Mouse (Mus musculus) urinary bladder, postnatal 4 days (tissue): ENCODE data around the gene Icam4.

ENCODE experiments used
- DNase-seq, 2 experiments: peaks; one replicate each; pipeline ENCODE4 v3.0.0; 2021 to 2022; ENCODE audit warnings: low spot score in 2 of 2

Gene Icam4

DNA sequence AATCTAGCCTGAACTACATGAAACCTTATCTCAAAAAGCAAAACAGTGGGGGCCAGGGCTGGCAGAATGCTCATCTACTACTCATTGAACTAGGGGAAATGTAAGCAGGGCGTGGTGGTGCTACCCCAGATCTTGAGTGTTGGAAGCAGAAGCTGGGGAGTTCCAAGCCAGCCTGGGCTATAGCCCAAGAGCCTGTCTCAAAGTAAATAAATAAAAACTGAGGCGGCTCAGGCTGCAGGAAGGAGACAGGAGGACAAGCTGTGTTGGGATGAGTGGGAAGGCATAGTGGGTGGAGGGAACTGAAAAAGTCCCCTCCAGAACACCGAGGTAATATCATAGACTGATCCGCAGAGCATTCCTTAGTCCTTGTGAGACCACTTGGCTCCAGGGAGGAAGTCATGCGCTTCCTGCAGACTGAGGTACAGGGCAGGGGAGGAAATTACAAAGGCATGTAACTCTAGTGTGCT, 17.3 kb upstream of the Icam4 start:
- DNase-seq = peak in 1 of 2 experiments; percentile 49

- DNase-seq = no peak
Observed at GRCm38 (mm10) chr9:21012368-21012767, 16.8 kb upstream of the Icam4 start.

GRCm38 (mm10) chr9:21014691-21015570, 14.2 kb upstream of the Icam4 start:
- DNase-seq = peak; percentile 62 to 77

- DNase-seq = peak; percentile 75 to 80
Observed at GRCm38 (mm10) chr9:21015571-21016130, 13.5 kb upstream of the Icam4 start, which contains the start of gene Icam1. TSS of gene Icam1 (plus strand) at chr9:21015985.

DNA sequence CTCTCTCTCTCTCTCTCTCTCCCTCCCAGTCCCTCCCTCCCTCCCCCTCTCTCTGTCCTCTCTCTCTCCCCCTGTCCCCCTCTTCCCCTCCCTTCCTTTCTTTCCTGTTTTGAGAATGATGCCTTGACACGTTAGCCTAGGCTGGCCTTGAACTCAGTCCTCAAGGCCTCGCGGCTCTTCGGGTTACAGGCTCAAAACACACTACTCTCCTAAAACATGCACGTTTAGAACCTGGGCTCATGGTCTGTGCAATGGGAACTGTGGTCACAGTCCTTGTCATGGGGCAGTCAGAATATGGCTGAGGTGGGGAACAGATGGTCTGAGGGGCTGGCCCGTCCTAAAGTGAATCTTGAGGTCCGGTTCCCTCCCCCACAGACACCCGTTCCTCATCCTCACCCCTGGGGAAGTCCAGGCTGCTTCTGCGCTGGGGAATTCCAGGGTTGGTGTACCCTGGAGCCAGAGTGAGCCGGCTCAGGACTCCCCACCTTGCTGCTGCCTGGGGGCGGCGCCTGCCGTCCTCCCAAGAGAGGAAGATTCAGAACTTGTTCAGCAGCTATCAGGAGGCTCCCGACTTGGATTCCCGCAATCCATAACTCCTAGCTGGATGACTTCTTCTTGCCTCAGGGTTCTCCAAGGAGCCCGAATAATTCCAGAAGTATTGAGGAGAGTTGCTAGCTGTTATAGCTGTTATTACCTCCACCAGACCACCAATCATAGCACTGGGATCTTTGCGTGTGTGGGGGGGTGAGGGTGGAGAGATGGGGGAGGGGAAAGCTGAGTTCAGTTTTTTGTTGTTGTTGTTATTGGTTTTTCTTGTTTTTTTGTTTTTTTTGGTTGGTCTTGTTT, 12.6 kb upstream of the Icam4 start:
- DNase-seq = no peak

DNA sequence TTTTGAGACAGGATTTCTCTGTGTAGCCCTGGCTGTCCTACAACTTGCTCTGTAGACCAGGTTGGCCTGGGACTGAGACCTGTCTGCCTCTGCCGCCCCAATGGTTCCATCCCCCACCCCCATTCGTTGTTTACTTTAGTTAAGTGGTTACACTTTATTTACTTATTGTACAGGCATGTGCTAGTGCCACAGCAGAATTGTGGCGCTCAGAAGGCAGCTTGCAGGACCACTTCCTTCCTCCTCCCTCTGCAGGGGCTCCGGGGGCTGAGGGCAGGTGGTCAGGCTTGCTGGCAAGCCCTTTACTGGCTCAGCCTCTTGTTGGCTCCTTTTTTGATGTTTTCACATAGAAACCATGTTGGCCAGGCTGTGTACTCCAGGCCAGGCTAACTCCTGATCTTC, 12.0 kb upstream of the Icam4 start:
- no peak for DNase-seq

DNA sequence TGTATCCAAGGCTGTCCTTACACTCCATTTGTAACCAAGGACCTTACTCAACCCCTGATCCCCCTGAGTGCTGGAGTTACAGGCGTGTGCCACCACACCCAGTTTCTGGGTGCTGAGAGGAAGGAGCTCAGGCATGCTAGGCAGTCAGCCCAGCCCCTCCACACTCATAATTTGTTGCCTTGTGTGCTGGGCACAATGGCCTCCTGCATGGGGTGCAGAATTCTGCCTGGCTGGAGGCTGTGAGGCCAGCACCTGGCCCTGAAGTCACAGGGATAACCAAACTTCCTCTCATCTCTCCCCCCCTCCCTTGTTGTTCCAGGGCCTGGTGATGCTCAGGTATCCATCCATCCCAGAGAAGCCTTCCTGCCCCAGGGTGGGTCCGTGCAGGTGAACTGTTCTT, 10.6 kb upstream of the Icam4 start:
- no peak for DNase-seq

DNA sequence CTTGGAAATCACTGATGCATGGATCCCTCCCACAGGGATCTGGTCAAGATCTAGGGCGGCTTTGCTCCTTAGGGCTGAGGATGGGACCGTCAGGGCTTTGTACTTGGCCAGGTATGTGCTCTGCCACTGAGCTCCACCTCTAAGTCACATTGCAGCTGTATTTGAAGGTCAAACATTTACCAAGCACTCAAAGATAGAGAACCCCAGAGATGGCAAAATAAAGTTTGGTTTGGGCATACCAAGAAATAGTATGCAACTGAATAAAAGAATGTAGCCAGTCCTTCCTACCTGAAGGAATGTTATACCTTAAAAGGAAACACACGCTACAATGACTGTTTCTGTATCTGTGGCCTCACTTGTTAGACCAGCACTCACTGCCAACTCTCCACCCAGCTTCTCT, 7.8 kb upstream of the Icam4 start:
- DNase-seq = no peak

GRCm38 (mm10) chr9:21022288-21022687, 6.9 kb upstream of the Icam4 start:
- DNase-seq = no peak

- no peak for DNase-seq
Observed at GRCm38 (mm10) chr9:21022726-21023125, 6.4 kb upstream of the Icam4 start.

- DNase-seq = no peak
Observed at GRCm38 (mm10) chr9:21025258-21025810, 3.8 kb upstream of the Icam4 start.

DNA sequence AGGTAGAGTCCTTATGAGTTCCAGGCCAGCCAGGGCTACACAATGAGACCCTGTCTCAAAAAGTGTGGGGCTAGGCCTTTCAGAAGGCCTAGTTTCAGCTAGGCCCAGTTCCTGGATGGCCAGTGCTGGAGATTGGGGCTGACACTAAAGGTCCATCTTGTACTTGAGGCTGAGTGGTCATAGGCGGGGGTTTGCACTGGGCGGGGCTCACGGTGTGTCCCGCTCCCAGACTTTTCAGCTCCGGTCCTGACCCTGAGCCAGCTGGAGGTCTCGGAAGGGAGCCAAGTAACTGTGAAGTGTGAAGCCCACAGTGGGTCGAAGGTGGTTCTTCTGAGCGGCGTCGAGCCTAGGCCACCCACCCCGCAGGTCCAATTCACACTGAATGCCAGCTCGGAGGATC, 2.3 kb upstream of the Icam4 start:
- no peak for DNase-seq

GRCm38 (mm10) chr9:21027774-21028290, 1.3 kb upstream of the Icam4 start:
- DNase-seq = no peak

DNA sequence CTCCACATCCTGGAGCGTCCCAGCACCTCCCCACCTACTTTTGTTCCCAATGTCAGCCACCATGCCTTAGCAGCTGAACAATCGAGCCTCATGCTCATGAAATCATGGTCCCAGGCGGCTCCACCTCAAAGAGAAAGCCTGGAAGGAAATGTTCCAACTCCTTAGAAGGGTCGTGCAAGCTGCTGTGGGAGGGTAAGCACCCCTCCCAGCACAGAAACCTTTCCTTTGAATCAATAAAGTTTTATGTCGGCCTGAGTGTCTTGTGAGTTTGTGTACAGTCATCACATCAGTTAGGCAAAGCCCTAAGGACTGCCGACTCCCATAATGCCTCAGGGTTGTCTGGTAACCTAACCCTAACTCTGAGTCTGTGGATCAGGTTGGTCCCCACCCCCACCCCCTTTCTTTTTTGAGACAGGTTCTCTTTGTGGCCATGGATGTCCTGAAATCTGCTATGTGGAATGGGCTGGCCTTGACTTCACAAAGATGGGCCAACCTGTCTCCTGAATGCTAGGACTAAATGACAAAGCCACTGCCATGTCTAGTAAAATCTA, 538 bp upstream of the Icam4 start:
- DNase-seq = no peak

DNA sequence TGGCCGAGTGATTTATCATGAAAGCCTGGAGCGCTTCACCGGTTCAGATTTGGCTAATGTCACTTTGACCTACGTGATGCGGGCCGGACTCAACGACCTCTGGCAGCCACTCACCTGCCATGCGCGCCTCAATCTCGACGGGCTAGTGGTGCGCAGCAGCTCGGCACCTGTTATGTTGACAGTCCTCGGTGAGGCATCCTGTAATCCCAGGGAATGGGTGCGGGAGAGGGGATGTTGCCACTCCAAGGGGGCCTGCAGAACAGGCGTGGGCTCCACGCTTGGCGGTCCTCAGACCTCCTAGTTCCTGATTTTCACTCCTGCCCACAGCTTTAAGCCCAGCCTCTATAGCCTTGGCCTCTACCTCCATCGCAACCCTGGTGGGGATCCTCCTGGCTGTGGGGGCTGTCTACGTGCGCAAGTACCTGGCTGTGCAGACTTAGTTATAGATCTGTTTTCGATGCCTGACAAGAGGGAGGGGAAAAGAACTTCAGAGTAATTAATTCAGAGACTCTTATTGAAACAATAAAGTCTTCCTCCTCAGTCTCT, 955 bp downstream of the Icam4 start:
- no peak for DNase-seq

DNA sequence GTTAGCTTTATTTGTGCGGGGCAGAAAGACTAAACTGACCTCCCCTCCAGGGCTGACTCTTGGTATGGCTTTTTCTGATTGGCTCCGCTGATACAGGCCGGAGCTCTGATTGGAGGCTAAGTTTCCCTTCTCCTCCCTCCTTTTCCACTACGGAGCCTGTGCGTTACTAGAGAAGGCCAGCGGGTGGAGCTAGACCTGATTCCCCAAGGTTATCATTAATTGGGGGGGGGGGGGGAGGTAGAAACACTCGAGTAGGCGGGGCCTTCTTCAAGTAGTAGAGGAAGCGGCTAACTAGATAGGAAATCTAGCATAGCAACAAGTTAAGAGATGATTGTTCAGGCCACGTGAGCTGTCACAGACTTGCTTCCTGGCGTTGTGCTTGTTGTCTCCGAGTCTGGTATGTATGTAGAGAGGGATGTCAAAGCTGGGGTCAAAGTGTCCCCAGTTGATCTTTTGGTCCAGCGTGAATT, 1.6 kb downstream of the Icam4 start:
- DNase-seq = peak; percentile 80 to 90

- peak in 1 of 2 experiments; percentile 61 for DNase-seq
Observed at GRCm38 (mm10) chr9:21031251-21031895, 2.2 kb downstream of the Icam4 start.

DNA sequence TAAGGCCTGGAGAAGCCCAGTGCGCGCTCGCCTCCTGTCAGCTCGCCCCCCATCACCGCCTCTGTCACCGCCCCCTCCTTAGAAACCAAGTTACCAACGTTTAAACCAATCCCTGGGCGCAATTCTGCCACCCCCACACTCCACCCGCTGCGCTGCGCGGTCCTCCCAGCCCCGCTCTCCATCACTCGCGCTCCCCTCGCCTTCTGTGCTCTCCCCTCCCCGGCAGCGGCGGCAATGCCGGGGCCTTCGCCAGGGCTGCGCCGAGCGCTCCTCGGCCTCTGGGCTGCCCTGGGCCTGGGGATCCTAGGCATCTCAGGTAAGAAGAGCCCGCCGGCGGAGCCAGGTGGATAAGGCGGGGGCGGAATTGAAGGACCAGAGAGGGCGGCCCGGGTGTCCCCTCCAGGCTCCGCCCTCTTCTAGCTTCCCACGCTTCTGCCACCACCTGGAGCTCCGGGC, 2.8 kb downstream of the Icam4 start, which contains the start of gene Icam5:
TSS of gene Icam5 (plus strand) at position 178 of the 456 bp plus-strand sequence.
- DNase-seq = peak in 1 of 2 experiments; percentile 21

DNA sequence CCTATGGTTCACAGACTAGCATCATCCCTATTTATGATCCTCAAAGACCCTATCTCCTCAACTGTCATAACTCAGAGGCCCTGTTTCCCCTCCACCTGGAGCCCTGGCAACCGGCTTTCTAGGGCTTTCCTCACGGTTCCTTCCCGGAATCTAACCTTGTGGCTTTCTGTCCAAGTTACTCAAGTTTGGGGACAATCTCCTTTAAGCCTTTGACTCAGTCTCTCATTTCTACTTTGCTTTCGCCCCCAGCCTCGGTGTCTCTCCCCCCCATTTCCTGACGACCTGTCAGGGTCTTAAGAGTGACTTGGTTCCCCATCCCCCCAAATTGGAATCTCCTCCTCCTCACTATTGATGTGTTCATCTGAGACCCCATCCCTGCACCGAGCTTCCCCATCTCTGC, 3.3 kb downstream of the Icam4 start:
- DNase-seq = no peak

DNA sequence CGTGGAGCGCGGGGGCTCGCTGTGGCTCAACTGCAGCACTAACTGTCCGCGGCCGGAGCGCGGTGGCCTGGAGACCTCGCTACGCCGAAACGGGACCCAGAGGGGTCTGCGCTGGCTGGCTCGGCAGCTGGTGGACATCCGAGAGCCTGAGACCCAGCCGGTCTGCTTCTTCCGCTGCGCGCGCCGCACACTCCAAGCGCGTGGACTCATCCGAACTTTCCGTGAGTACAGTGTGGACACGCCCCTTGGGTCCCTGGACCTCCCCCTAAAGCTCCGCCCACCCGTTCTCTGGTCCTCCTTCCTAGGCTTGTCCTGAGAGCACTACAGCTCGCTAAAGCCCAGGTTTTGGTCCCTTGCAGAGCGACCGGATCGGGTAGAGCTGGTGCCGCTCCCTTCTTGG, 4.0 kb downstream of the Icam4 start:
- peak; percentile 74 to 88 for DNase-seq
